In the genomic region with DNA sequence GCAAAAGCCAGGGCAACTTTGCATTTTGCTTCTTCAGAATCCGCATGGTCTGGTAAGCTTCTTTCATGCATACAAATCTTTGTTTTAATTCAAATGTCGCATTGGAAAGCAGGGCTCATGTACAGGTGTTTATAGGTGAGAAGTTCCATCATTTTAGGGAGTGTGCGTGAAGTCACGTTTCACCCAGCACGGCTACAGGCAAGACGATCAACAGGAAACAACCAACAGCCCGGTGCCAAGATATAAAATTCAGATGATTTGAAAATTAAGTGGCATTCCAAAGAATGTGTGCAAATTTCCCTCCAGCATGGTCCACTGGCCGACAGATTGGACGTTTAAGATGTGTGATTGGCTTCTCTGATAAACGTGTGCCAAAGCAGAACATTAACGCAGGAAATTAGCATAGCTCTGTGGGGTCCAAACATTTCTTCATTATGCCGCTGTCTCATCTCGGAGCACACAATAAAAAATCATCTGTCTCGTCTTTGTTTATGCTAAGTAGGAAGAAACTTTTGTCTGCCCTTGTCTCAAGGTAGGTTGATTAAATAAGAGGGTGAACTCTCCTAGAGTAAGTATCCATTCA, we compare ENCODE assay signal across 17 mouse cellular contexts. TPM values are rescaled to one million over a fixed set of nuclear protein-coding genes. Genes with fewer than 3 reads are reported as not detected.
DNase-seq lines count a peak whose midpoint lies in the region; ATAC-seq and TF ChIP-seq lines count a peak whose summit lies in the region.
"Had no signal": no experiment of that assay in that cellular context is flagged by ENCODE, and none has a peak within 500 bp of the region (broad histone marks: within the 10 kb centered on the region; RNA-seq: fewer than 3 reads in every experiment).

No protein-coding gene starts in this region.

- H3K4me2 ChIP-seq in forebrain, embryonic 15.5 days (replicated peaks) = no peak overlapping the region
- no peak overlapping the region for H3K4me2 ChIP-seq in forebrain, postnatal 0 days (ENCODE audit: low read depth)
- H3K4me2 ChIP-seq in forebrain, embryonic 12.5 days = no peak overlapping the region
- no peak overlapping the region for H3K4me2 ChIP-seq in neural tube, embryonic 15.5 days
- H3K4me2 ChIP-seq: embryonic facial prominence, embryonic 13.5 days; embryonic facial prominence, embryonic 15.5 days; forebrain, embryonic 13.5 days had no signal

- no peak for DNase-seq in forebrain, embryonic 10.5 days (ENCODE audit: extremely low spot score, low spot score)
- peak; percentile 13 for DNase-seq in forebrain, postnatal 0 days
- DNase-seq in neural tube, embryonic 10.5 days (ENCODE audit: extremely low spot score, low spot score) = no peak
- DNase-seq: adrenal gland, adult 2 months; adrenal gland, postnatal 10 days; adrenal gland, postnatal 25 days; cerebellum, adult 11-12 months; embryo, embryonic 11 days had no signal

- no peak overlapping the region for H3K27ac ChIP-seq in forebrain, embryonic 15.5 days (replicated peaks)
- no peak overlapping the region for H3K27ac ChIP-seq in forebrain, embryonic 10.5 days
- no peak overlapping the region for H3K27ac ChIP-seq in forebrain, postnatal 0 days (ENCODE audit: low read depth, low read length)
- no peak overlapping the region for H3K27ac ChIP-seq in forebrain, embryonic 12.5 days
- H3K27ac ChIP-seq in neural tube, embryonic 15.5 days (replicated peaks) = peak overlapping the region; percentile 23; the same call in 1 of the 2 replicates
- H3K27ac ChIP-seq: embryonic facial prominence, embryonic 13.5 days; embryonic facial prominence, embryonic 15.5 days; forebrain, embryonic 13.5 days had no signal

- 63% methylated on average over 14 of the region's 14 CpGs for WGBS in forebrain, embryonic 15.5 days
- 92% methylated on average over 14 of the region's 14 CpGs for WGBS in forebrain, embryonic 10.5 days
- 48% methylated on average over 14 of the region's 14 CpGs for WGBS in forebrain, postnatal 0 days
- WGBS in forebrain, embryonic 12.5 days = 83% methylated on average over 14 of the region's 14 CpGs
- WGBS in neural tube, embryonic 15.5 days = 57% methylated on average over 14 of the region's 14 CpGs

- no peaks in the 10 kb centered on the region for H3K27me3 ChIP-seq in forebrain, embryonic 15.5 days
- H3K27me3 ChIP-seq in forebrain, embryonic 10.5 days (ENCODE audit: poor library complexity, severe bottlenecking) = no peaks in the 10 kb centered on the region
- H3K27me3 ChIP-seq in forebrain, postnatal 0 days (ENCODE audit: insufficient read depth, low read length) = no peaks in the 10 kb centered on the region
- 0 out of 2 replicates have a peak, but pooled peaks cover under 1% of the 10 kb centered on the region for H3K27me3 ChIP-seq in forebrain, embryonic 12.5 days
- no peaks in the 10 kb centered on the region for H3K27me3 ChIP-seq in neural tube, embryonic 15.5 days (replicated peaks)
- H3K27me3 ChIP-seq: embryonic facial prominence, embryonic 13.5 days; embryonic facial prominence, embryonic 15.5 days had no signal

- no peaks in the 10 kb centered on the region for H3K9me3 ChIP-seq in forebrain, embryonic 15.5 days
- no peaks in the 10 kb centered on the region for H3K9me3 ChIP-seq in forebrain, embryonic 10.5 days
- H3K9me3 ChIP-seq in forebrain, postnatal 0 days (ENCODE audit: low read length) = no peaks in the 10 kb centered on the region
- H3K9me3 ChIP-seq in forebrain, embryonic 12.5 days = no peaks in the 10 kb centered on the region
- H3K9me3 ChIP-seq in neural tube, embryonic 15.5 days (replicated peaks) = no peaks in the 10 kb centered on the region
- H3K9me3 ChIP-seq: embryonic facial prominence, embryonic 13.5 days; embryonic facial prominence, embryonic 15.5 days; forebrain, embryonic 13.5 days had no signal

- H3K4me3 ChIP-seq in forebrain, embryonic 15.5 days = no peak overlapping the region
- H3K4me3 ChIP-seq in forebrain, embryonic 10.5 days = no peak overlapping the region
- no peak overlapping the region for H3K4me3 ChIP-seq in forebrain, postnatal 0 days (ENCODE audit: low read depth, low read length)
- H3K4me3 ChIP-seq in forebrain, embryonic 12.5 days (replicated peaks) = no peak overlapping the region
- no peak overlapping the region for H3K4me3 ChIP-seq in neural tube, embryonic 15.5 days (replicated peaks)
- H3K4me3 ChIP-seq: embryonic facial prominence, embryonic 13.5 days; embryonic facial prominence, embryonic 15.5 days; erythroblast, embryonic 14.5 days; forebrain, embryonic 13.5 days had no signal

- 0 out of 2 replicates have a peak, but pooled peaks have one; percentile 57 for ATAC-seq in forebrain, embryonic 15.5 days (replicated peaks)
- peak; percentile 34; the same call in 1 of the 2 replicates for ATAC-seq in forebrain, postnatal 0 days
- ATAC-seq in forebrain, embryonic 12.5 days (ENCODE audit: low FRiP score) = no peak
- ATAC-seq in neural tube, embryonic 15.5 days (ENCODE audit: low FRiP score) = no peak
- ATAC-seq: forebrain, embryonic 13.5 days had no signal

- H3K4me1 ChIP-seq in forebrain, embryonic 15.5 days = peaks cover 5% of the 10 kb centered on the region; the same call in 1 of the 2 replicates
- H3K4me1 ChIP-seq in forebrain, embryonic 10.5 days = no peaks in the 10 kb centered on the region
- no peaks in the 10 kb centered on the region for H3K4me1 ChIP-seq in forebrain, postnatal 0 days (ENCODE audit: insufficient read depth)
- no peaks in the 10 kb centered on the region for H3K4me1 ChIP-seq in forebrain, embryonic 12.5 days
- H3K4me1 ChIP-seq in neural tube, embryonic 15.5 days = peaks cover 2% of the 10 kb centered on the region; the same call in 1 of the 2 replicates
- H3K4me1 ChIP-seq: embryonic facial prominence, embryonic 13.5 days; embryonic facial prominence, embryonic 15.5 days; forebrain, embryonic 13.5 days had no signal

- TF ChIP-seq CTCF in forebrain, postnatal 0 days (IDR thresholded peaks at IDR 0.05; ENCODE audit: low read depth) = no peak

- no peaks in the 10 kb centered on the region for H3K36me3 ChIP-seq in forebrain, embryonic 15.5 days
- H3K36me3 ChIP-seq in forebrain, embryonic 10.5 days (replicated peaks) = no peaks in the 10 kb centered on the region
- no peaks in the 10 kb centered on the region for H3K36me3 ChIP-seq in forebrain, postnatal 0 days (ENCODE audit: insufficient read depth)
- H3K36me3 ChIP-seq in forebrain, embryonic 12.5 days (replicated peaks) = no peaks in the 10 kb centered on the region
- no peaks in the 10 kb centered on the region for H3K36me3 ChIP-seq in neural tube, embryonic 15.5 days
- H3K36me3 ChIP-seq: embryonic facial prominence, embryonic 13.5 days; embryonic facial prominence, embryonic 15.5 days had no signal

- no peak overlapping the region for H3K9ac ChIP-seq in forebrain, embryonic 15.5 days (replicated peaks)
- H3K9ac ChIP-seq in forebrain, postnatal 0 days = no peak overlapping the region
- no peak overlapping the region for H3K9ac ChIP-seq in forebrain, embryonic 12.5 days
- no peak overlapping the region for H3K9ac ChIP-seq in neural tube, embryonic 15.5 days (replicated peaks)
- H3K9ac ChIP-seq: embryonic facial prominence, embryonic 13.5 days; embryonic facial prominence, embryonic 15.5 days; forebrain, embryonic 13.5 days had no signal

RNA-seq across cellular contexts. Expression of a gene that starts 58.6 kb away (rescaled TPM):
- polyA plus RNA-seq in forebrain, embryonic 15.5 days (2015; fragmentation: Nextera tagmentation; extraction: Ambion mirVana) = 16.8 and 18.9 TPM in 2 replicates
- polyA plus RNA-seq in forebrain, embryonic 10.5 days (2016; fragmentation: Nextera tagmentation; extraction: Ambion mirVana) = 1.3 and 1.4 TPM in 2 replicates
- total RNA-seq in forebrain, postnatal 0 days (2014; rRNA removed) = 46.5 and 50.3 TPM in 2 replicates
- 36.2 and 46.1 TPM in 2 replicates for polyA plus RNA-seq in forebrain, postnatal 0 days (2015; fragmentation: Nextera tagmentation; extraction: Ambion mirVana)
- 6.6 and 7.2 TPM in 2 replicates for polyA plus RNA-seq in forebrain, embryonic 12.5 days (2016; fragmentation: Nextera tagmentation; extraction: Ambion mirVana)
- 41.7 and 48.2 TPM in 2 replicates for polyA plus RNA-seq in neural tube, embryonic 15.5 days (2015; fragmentation: Nextera tagmentation; extraction: Ambion mirVana)
- total RNA-seq: common myeloid progenitor, adult 5-6 weeks; MEL had no signal
- polyA plus RNA-seq: erythroblast, embryonic 14.5 days had no signal

Comparison
In these comparisons a context has a peak if more than half of its experiments do, and no peak if none do; other contexts are left out.
1. ATAC-seq: peak in forebrain, embryonic 15.5 days (single experiment) and forebrain, postnatal 0 days (single experiment); none in forebrain, embryonic 12.5 days (single experiment) and neural tube, embryonic 15.5 days (single experiment).